Mouse (Mus musculus) megakaryocyte, embryonic 14.5 days (primary cell): ENCODE results near the gene C8b.

Experiments
- FLI1 ChIP-seq: IDR thresholded peaks from 2 replicates; pipeline ENCODE4 v1.6.1; 2012; ENCODE audit warnings: low read length, inconsistent platforms, mixed read lengths
- GATA1 ChIP-seq: IDR thresholded peaks from 3 replicates; pipeline ENCODE4 v1.6.1; 2012; ENCODE audit warnings: mixed read lengths, low read length, inconsistent platforms, borderline replicate concordance

DNA sequence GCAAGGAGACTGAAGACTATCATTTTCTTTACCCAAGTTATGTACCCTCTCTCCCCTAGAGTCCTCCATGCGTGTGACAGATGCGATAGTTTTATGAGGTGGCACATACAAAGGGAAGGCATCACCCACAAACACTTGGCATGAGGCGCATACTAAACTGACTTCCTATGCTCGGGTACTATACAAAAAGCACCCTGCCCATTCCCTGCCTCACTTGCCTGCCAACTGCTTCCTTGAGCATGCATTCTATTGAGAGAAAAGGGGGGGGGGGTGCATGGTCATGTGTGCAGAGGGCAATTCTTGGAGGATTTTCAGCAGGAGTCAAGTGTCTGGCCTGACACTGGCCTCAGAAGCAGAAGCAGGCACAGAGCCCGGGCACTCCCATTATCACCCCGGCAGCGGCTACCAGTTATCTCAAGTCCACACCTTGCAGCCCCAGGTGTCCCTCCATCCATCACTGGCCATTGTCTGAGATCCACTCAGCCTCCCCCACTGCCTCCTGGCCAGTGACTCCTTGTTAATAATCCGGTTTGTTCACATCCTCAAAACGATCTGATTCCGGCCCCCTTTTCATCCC, 44.7 kb downstream of the C8b start:
- no peak for TF ChIP-seq GATA1
- no peak for TF ChIP-seq FLI1
